Mouse (Mus musculus) duodenum, adult 2 months (tissue): ENCODE data around the gene Cpsf2. TPM values are rescaled to one million over a fixed set of nuclear protein-coding genes. Genes with fewer than 3 reads are reported as not detected.

Experiments
- polyA plus RNA-seq: library from polyadenylated mRNA; depleted of rRNA; stranded (reverse); fragments of >200 nt; gene quantifications from 2 replicates; pipeline ENCODE4 v1.2.3, GENCODE M21; 2012; ENCODE audit warnings: low replicate concordance; rRNA removed

Gene Cpsf2
- 0.40 and 1.3 TPM in 2 replicates for polyA plus RNA-seq

GRCm38 (mm10) chr12:101975601-101976571 lies at the start of gene Cpsf2:
Gene Cpsf2 (plus strand): TSS chr12:101975988.

GRCm38 (mm10) chr12:101957942-101958544 lies 17.7 kb upstream of the Cpsf2 start, which contains the start of gene Atxn3:
Gene Atxn3 (minus strand): TSS chr12:101958246.

Other genes with a start within 250 kb of the Cpsf2 start
- 13.7 and 18.6 TPM in 2 replicates for gene Fbln5, start 156.9 kb upstream of the Cpsf2 start, polyA plus RNA-seq
- gene Trip11, start 62.7 kb upstream of the Cpsf2 start, polyA plus RNA-seq, result 0.83 and 1.8 TPM in 2 replicates
- 0.45 and 0.58 TPM in 2 replicates for gene Atxn3, start 17.7 kb upstream of the Cpsf2 start, polyA plus RNA-seq
- 0.08 TPM in 1 of 2 replicates, not detected in the other for gene Slc24a4, start 152.7 kb downstream of the Cpsf2 start, polyA plus RNA-seq